Mouse (Mus musculus) megakaryocyte, embryonic 14.5 days (primary cell): ENCODE measurements around the gene Tmem108. TPM values are rescaled to one million over a fixed set of nuclear protein-coding genes. Genes with fewer than 3 reads are reported as not detected.

ENCODE experiments used
- H3K27me3 ChIP-seq: replicated peaks from 2 replicates; pipeline ENCODE3; 2012; ENCODE audit warnings: inconsistent platforms
- H3K36me3 ChIP-seq: replicated peaks from 2 replicates; pipeline ENCODE3; 2012; ENCODE audit warnings: low read length, inconsistent platforms, mixed read lengths
- H3K4me1 ChIP-seq: 2 replicates; pipeline ENCODE4 v1.6.1; 2012; ENCODE audit warnings: inconsistent platforms
- H3K4me3 ChIP-seq: replicated peaks from 2 replicates; pipeline ENCODE3; 2012; ENCODE audit warnings: moderate library complexity, mild to moderate bottlenecking, inconsistent platforms
- H3K9me3 ChIP-seq: 2 replicates; pipeline ENCODE4 v1.6.1; 2012; ENCODE audit warnings: inconsistent platforms
- FLI1 ChIP-seq: IDR thresholded peaks from 2 replicates; pipeline ENCODE4 v1.6.1; 2012; ENCODE audit warnings: low read length, inconsistent platforms, mixed read lengths
- GATA1 ChIP-seq: IDR thresholded peaks from 3 replicates; pipeline ENCODE4 v1.6.1; 2012; ENCODE audit warnings: mixed read lengths, low read length, inconsistent platforms, borderline replicate concordance
- polyA plus RNA-seq: library from polyadenylated mRNA; stranded (reverse); fragments of >175 nt; gene quantifications from 2 replicates; pipeline ENCODE4 v1.2.3, GENCODE M21; 2012; ENCODE audit warnings: low replicate concordance; ENCODE audit not compliant: insufficient read depth

The Tmem108 gene
- polyA plus RNA-seq, 1 experiment = 0.23 TPM

- H3K4me3 ChIP-seq = no peak overlapping the region
- TF ChIP-seq FLI1 (no peak), GATA1 (no peak)
- H3K9me3 ChIP-seq = no peaks in the 10 kb centered on the region
- no peaks in the 10 kb centered on the region for H3K4me1 ChIP-seq
- no peaks in the 10 kb centered on the region for H3K27me3 ChIP-seq
- H3K36me3 ChIP-seq = no peaks in the 10 kb centered on the region
Measured at GRCm38 (mm10) chr9:103548606-103549005, 213.0 kb downstream of the Tmem108 start.

GRCm38 (mm10) chr9:103546695-103547645, 214.7 kb downstream of the Tmem108 start:
- H3K4me3 ChIP-seq = no peak overlapping the region
- TF ChIP-seq GATA1 = no peak
- TF ChIP-seq FLI1 = no peak
- no peaks in the 10 kb centered on the region for H3K9me3 ChIP-seq
- H3K36me3 ChIP-seq = no peaks in the 10 kb centered on the region
- no peaks in the 10 kb centered on the region for H3K4me1 ChIP-seq
- H3K27me3 ChIP-seq = no peaks in the 10 kb centered on the region

GRCm38 (mm10) chr9:103545729-103546128, 215.9 kb downstream of the Tmem108 start:
- Histone ChIP-seq H3K36me3 (no peaks in the 10 kb centered on the region), H3K27me3 (peaks cover 1% of the 10 kb centered on the region), H3K4me1 (no peaks in the 10 kb centered on the region), H3K9me3 (no peaks in the 10 kb centered on the region), H3K4me3 (no peak overlapping the region)
- no peak for TF ChIP-seq GATA1
- TF ChIP-seq FLI1 = no peak

- peaks cover 4% of the 10 kb centered on the region for H3K27me3 ChIP-seq
Measured at GRCm38 (mm10) chr9:103545271-103545670, 216.4 kb downstream of the Tmem108 start.

DNA sequence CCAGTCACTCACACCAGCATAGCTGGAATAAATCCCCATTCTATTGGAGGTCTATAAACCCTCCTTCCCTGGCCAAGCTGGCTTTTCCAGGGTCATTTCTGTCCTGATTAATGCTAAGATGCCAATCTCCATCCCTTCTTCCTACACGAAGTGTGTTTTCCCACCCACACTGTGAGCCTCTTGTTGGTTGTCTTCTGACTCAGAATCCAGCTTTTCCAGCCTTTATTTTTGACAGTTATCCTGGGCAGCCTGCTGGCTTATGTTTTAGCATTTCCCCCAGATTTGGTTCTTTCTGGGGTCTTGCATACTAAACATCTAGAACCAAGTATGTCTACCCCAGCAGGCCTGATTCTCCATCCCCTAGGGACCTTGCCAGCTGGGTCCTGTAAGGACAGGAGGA, 217.0 kb downstream of the Tmem108 start:
- H3K36me3 ChIP-seq = no peaks in the 10 kb centered on the region
- H3K4me1 ChIP-seq = no peaks in the 10 kb centered on the region
- H3K4me3 ChIP-seq = no peak overlapping the region
- TF ChIP-seq FLI1 (no peak), GATA1 (no peak)
- no peaks in the 10 kb centered on the region for H3K9me3 ChIP-seq
- H3K27me3 ChIP-seq = peaks cover 4% of the 10 kb centered on the region

More at GRCm38 (mm10) chr9:103545271-103545670, 216.4 kb downstream of the Tmem108 start:
- H3K4me1 ChIP-seq = no peaks in the 10 kb centered on the region
- TF ChIP-seq GATA1 (no peak), FLI1 (no peak)
- H3K9me3 ChIP-seq = no peaks in the 10 kb centered on the region
- no peaks in the 10 kb centered on the region for H3K36me3 ChIP-seq
- no peak overlapping the region for H3K4me3 ChIP-seq

DNA sequence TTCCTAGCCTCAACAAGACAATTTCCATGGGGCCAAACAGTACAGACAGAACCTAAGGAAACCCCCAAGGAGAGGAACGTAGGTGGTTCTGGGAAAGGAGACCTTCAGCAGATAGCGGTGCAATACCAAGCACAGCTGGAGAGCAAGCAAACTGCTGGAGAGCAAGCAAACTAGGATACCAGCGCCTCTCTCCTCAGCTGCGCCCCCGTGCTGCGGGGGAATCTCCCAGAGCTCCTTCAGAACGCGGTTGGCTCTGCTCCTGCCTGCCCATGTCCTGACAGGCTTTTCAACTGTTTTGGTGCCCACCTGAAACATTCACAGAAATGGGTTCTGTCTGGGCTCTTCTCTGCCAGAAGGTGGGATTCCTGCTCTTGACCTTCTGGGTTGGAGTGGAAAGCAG, 221.1 kb downstream of the Tmem108 start:
- Histone ChIP-seq H3K4me3 (no peak overlapping the region), H3K9me3 (no peaks in the 10 kb centered on the region), H3K36me3 (no peaks in the 10 kb centered on the region), H3K4me1 (no peaks in the 10 kb centered on the region), H3K27me3 (peaks cover 8% of the 10 kb centered on the region)
- TF ChIP-seq GATA1 = no peak

GRCm38 (mm10) chr9:103538047-103538816, 223.4 kb downstream of the Tmem108 start:
- no peaks in the 10 kb centered on the region for H3K4me1 ChIP-seq
- H3K36me3 ChIP-seq = no peaks in the 10 kb centered on the region
- H3K9me3 ChIP-seq = no peaks in the 10 kb centered on the region
- no peak overlapping the region for H3K4me3 ChIP-seq
- H3K27me3 ChIP-seq = peaks cover 8% of the 10 kb centered on the region
- TF ChIP-seq FLI1 (no peak), GATA1 (no peak)

- TF ChIP-seq FLI1 (no peak), GATA1 (no peak)
- peaks cover 8% of the 10 kb centered on the region for H3K27me3 ChIP-seq
- H3K9me3 ChIP-seq = no peaks in the 10 kb centered on the region
- H3K4me1 ChIP-seq = no peaks in the 10 kb centered on the region
- H3K4me3 ChIP-seq = no peak overlapping the region
- H3K36me3 ChIP-seq = no peaks in the 10 kb centered on the region
Measured at GRCm38 (mm10) chr9:103536059-103536634, 225.5 kb downstream of the Tmem108 start.

- no peaks in the 10 kb centered on the region for H3K9me3 ChIP-seq
- no peaks in the 10 kb centered on the region for H3K36me3 ChIP-seq
- no peaks in the 10 kb centered on the region for H3K4me1 ChIP-seq
- H3K4me3 ChIP-seq = no peak overlapping the region
- H3K27me3 ChIP-seq = peaks cover 5% of the 10 kb centered on the region
- TF ChIP-seq GATA1 (no peak), FLI1 (no peak)
Measured at GRCm38 (mm10) chr9:103525041-103525537, 236.5 kb downstream of the Tmem108 start.
